Mouse (Mus musculus): ENCODE measurements at regions not wholly inside any gene's neighbourhood (a gene's known extent, or its start where the extent isn't known, plus 50 kb on each side); places are given as distances from the start of the nearest gene placed in this dataset.

DNA sequence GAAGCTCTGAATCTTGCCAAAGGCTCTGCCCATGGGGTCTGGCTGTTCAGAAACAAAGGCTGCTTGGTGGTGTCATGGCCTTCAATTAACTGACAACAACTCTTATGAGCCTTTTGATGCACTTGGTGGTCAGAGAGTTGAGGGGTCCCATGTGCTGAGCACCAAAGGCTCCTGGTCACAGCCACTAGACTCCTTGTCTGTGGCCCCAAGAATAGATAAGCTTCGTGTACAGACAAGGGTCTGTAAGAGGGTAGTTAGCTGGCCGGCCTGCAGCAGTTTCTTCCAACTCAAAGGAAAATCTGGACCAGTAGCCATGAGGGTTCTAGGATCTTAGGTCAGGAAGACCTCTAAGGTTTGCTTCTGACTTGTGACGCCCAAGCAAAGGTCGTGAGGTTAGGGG, 421.9 kb downstream of the Cd83 start:
- no peak for DNase-seq

DNA sequence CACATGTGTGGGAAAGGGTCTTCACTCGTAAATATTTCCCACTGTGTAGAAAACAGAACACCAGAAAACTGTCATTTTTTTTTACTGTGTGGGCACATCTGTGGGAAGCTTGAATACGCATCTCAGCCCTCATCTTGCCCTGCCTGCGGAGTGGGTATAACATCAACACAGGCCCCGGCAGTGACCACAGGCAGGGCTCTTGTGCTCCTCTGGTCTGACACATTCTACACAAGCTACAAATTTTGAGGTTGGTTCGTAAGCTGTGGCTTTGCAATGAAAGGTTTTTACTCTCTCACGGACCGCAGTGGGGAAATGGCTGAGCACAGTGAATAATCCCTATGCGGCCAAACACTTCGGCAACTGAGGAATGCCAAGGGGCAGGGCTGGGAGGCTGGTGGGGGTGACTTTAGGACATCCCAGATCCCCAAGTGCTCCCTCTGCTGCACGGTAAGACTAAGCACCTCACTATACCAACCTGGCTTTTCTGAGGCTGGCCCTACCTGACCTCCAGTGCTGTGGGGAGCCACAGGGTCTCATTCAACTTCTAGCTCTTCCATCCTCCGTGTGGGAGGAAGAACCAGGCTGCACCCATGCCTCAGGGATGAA, 422.9 kb downstream of the Cd83 start:
- DNase-seq: peak in 1 of 2 experiments; percentile 9

GRCm38 (mm10) chr13:44209036-44209435, 424.5 kb downstream of the Cd83 start:
- DNase-seq: no peak

DNA sequence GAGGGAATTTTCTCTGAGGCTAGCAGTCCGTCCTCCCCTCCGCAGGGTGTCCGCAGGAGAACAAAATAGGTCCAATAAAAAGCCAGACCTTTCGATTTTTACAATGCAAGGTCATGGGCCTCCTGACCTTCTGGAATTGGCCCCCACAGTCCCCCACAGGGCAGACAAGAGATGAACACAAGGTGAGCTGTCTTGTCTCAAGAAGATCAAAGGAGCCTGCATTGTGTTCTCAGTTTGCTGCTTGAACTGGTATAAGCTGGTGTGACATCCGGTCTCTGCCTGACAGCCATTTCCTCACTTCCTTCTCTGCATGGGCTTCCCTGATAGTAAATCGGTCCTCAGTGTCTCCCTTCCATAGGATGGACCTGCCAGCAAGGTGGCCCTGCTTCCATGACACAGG, 425.5 kb downstream of the Cd83 start:
- no peak for DNase-seq

GRCm38 (mm10) chr13:44212356-44212755, 427.8 kb downstream of the Cd83 start:
- DNase-seq: no peak

DNA sequence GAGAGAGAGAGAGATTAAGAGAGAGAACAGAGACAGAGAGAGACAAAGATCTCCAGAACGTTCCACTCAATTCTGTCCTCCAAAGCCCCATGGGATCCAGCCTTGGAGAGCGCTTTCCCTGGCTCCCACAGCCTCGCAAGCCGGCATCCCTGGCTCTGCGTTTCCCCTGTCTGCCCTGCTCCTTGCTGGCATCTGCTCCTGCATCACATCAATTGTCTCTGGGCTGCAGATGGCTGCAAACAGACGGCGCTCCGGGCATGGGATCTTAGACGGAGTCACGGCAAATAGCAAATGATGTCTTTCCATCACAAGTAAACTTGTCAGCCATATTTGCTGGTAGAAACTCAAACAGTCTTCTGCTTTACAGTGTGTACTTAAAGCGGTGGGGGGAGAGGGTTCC, 428.4 kb downstream of the Cd83 start:
- DNase-seq: no peak

DNA sequence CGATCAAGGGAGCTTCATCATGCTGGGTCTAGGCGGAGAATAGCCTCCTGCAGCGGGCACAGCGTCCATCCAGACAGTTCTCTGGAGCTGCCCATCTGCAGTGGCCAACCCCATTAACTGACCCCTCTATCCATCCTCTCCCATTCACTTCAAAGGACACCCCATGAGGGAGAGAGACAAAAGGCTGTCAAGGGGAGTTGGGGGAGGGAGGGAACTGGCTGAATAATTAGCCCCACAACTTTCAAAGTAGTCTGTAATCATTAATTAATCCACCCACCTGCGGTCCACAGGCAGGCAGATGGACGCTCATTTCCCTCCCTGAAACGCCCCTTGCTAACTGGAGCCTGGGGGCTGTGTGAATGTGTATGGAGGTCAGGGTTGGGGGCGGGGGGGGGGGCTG, 433.7 kb downstream of the Cd83 start:
- no peak for DNase-seq

GRCm38 (mm10) chr13:44221721-44222120, 437.1 kb downstream of the Cd83 start:
- DNase-seq: no peak

DNA sequence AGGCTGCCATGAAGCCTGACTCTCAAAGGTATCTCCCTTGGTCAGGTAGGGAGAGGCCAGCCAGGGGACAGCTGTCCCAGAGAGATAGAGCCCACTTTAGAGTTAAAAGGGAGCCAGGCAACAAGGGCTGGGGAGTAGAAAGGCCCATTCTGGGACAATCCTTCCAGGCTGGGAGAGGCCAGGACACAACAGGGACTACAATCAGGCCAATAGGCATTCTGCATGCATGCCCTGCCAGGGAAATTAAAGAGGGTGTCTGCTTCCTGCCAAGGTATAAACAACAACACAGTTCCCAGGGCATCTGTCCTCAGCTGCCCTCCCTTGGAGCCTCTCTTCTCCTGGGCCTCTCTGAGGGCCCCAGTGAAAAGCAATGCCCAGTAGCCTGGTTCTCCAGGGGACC, 437.8 kb downstream of the Cd83 start:
- DNase-seq: peak; percentile 19 to 50

DNA sequence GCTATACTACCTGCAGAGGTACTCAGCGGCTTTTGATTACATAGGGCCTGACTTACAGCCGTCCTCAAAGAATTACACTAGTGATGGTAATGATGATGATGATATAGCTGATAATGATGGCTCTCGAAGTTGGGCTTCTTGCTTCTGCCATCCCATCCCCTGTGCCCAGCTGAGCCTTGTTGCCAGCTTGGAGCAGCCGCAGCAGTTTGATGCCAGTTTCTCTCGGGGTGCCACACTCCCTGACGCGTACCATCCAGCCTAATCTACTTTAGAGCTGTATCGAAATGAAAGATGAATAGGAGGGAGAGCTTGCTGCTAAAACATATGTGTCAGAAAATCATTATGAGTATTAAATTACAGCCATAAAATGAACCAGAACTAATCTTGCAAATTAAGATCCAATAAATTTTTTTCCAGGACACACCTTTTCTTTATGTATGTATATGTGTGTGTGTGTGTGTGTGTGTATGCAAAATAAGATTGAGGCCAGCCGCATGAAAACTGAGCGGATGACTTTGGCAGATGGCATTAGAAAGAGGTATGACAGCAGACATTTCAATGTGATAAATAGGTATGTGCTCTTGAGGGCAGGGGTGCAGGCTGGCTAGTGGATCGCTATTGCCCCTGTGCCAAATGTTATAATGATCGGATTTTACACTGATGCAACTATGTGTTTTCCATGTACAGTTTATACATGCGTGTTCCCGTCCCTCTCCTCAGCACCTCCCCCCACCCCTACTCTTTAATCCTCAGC, 443.3 kb downstream of the Cd83 start:
- DNase-seq: no peak

DNA sequence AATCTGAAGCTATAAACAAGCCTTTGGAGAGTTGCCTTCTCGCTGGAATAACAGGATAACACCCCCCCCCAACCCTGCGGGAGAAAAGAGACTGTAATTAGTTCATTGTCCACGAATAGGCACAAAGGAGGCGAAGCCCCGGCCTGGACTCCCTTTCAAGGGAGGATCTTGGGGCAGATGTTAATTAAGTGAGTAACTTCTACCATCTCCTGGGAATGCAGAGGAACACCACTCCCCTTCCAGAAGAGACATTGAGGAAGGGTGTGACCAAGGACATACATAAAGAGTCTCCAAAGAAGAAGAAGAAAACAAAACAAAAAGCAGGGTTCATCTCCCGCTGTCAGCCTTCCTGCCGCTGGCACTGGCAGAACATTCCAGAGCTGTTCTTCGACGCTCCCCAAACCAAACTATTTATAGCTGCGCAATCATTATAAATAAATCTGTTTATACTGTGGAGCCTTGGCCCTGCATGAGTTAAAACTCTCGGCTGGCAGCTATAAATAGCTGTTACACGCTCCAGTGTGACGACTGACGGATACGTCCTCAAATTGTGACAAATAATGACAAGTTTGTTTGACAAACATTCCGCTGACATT, 444.1 kb downstream of the Cd83 start:
- peak; percentile 12 to 45 for DNase-seq

DNA sequence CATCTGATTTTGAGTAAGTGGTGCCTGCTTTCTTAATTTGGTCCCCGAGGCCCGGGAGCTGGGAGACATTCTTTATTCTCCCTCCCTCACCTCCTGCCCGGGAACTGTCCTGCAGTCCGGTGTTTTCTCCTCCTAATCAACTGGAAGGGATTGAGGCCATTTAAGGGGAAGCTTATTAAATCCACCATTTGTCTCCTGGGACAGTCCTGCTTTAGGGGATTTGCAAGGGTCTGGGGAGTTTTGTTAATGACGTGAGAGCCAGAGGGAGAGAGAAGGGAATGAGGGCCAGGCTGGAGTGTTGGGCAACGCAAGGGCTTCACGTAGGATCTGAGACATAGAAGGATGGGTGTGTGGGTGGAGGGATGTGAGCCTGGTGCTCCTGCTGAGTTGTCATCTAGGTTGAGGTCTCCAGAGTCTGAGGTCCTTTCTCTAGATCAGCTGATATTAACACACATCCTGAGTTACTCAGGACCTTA, 444.6 kb downstream of the Cd83 start:
- no peak for DNase-seq

DNA sequence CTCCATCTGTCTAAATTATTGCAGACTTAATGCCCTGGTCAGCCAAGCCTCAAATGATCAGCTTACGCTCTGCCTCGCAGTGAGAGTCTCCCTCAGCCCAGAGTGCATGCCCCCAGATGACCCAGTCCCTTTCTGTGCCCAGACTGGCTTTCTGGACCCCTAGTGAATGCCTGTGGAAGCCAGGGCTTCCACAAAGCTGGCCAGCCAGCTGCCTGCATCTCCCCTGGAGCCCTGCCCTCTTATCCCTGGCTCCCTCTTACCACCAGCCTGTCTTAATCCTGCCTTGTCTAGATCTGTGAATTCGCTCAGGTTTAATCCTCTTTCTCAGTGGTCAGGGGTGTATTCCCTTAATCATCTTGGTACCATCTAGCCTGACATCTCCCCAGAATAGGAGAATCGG, 446.8 kb downstream of the Cd83 start:
- DNase-seq: no peak

DNA sequence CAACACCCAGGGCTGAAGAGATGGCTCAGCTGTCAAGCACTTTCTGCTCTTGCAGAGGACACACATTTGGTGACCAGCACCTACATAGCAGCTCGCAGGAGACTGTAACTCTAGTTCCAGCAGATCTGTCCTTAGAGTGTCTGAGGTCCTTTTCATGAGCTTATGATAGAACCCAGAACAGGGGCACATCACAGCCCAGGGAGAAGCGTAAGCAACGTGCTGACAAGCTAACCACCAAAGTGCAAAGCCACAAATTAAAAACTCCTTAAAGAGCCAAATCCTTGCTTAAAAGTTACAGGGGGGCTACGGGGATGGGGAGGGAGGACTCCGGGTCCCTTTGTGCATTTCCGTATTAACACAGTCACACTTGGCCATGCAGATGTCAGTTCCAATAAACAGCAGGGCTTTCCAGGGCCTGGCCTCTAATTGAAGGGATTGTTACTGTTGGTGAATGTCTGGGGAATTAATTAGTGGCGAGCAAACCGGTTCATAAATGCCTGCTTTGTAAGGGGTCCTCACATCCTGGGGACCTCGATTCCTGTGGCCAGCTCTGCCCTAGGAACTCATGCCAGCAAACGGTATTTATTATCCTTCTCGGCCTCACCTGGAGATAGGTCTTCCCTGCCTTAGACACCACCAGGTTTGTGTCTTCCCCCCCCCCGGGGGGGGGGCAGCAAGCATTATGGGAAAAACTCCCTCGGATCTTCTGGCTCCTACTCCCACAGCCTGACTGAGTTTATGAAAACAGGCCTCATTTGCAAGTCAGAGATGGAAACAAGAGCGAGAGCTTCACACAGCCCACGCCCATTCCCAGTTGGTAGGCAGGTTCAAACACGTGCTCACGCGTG, 447.5 kb downstream of the Cd83 start:
- no peak for DNase-seq

- no peak for DNase-seq
Observed at GRCm38 (mm10) chr13:44232716-44233051, 448.1 kb downstream of the Cd83 start.

GRCm38 (mm10) chr13:44234241-44234640, 449.7 kb downstream of the Cd83 start:
- DNase-seq: no peak

DNA sequence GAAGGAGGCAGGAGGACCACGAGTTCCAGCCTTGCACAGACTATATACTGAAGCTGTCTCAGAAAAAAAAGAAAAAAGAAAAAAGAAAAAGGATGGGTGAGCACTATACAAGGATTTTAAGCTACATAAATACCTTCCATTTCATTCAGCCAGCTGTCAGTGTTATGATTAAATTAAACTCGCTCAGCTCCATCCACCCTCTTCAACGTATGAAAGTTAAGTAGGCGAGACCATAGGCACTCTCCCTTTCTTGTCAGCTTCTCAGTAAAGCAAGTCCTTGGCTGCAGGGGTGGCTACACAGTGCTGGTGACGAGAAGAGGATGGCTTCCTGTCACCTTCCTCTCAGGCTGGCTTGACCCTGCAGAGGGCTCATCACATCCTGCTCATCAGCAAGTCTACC, 450.7 kb downstream of the Cd83 start:
- DNase-seq: no peak

DNA sequence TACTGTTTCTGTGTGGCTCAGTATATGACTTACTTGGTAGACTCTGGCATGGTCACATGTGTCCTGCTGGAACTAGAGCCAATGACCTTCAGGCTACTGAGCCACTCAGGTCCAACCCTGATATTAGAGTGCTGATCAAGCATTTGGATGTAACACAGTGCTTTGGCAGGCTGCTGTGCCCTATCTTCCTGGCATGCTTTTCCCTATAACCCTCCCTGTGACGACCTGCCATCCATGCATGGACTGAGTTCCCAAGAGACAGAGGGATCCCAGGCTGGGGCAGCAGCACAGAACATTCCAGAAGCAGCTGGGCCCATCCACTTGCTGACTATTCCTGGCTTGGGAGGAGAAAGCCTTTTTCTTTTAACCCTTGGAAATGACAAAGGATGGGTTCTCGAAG, 451.4 kb downstream of the Cd83 start:
- DNase-seq: no peak

DNA sequence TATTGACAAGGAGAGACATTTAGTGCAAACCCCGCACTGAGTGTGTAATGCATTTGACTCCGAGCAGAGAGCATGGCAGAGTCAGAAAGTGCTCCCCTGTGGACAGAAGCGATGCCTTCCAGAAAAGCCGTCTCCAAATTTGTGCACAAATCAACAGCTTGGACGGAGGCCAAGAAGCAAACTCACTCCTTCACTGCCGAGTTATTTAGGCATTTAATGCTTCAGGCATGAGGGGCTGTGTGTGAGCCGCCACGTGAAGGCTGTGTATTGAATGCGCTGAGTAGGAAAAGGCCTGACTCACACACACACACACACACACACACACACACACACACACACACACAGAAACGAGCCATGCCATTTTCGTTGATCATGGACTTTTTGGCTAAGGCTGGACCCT, 453.7 kb downstream of the Cd83 start:
- DNase-seq: no peak

GRCm38 (mm10) chr13:44243211-44243610, 458.6 kb downstream of the Cd83 start:
- DNase-seq: no peak

DNA sequence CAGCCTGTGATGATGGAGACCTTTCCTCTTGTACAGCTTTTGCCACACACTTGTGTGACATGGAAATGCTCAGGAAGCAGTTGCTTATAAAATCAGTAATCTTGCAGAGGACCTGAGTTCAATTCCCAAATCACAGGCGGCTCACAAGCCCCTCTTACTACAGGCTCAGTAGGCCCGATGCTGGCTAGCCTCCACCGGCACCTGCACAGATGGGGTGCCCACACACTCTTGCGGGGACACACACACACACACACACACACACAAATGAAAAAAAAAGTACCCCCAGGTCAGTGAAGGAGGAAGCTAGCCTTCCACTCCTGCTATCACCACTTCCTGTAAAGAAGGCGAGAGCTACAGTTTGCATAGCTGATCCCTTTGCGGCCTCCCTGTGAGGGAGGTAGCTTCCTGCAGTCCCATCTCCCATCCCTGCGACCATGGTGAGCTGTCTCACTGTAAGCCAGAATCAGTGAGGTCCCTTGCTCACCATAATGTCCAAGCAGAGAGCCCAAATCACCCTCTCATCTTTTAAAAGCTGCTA, 462.2 kb downstream of the Cd83 start:
- DNase-seq: no peak

GRCm38 (mm10) chr13:44247861-44248260, 463.3 kb downstream of the Cd83 start:
- no peak for DNase-seq

DNA sequence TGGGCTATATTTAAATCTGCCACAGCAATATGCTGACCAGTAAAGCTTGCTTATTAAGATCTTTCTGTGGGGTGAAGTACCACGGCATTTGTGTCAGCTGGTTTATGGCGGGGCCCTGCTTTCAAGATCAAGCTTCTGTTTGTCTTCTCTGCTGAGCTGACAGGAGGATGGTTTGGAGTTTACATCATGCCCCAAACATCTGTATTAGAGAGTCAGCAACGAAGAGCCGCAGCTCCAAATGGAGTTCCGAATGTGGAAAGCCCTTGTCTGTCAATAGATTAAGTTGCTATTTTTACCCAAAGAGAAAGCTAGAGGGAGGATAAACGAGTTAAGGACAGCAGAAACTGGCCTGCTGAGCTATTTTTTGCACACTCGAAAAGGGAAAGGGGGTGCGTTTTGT, 463.8 kb downstream of the Cd83 start:
- DNase-seq: no peak

Measured in lung, adult 18-20 months (tissue).